Mouse (Mus musculus) forebrain, embryonic 12.5 days (tissue): ENCODE measurements at regions not wholly inside any gene's neighbourhood (a gene's known extent, or its start where the extent isn't known, plus 50 kb on each side); places are given as distances from the start of the nearest gene placed in this dataset.
A peak's percentile ranks its signal among the peaks of the same experiment; 100 is the strongest.

ENCODE experiments used
- ATAC-seq: fragments of 200-750 bp; cut with Nextera tagmentation; 2 replicates; pipeline ENCODE4 v1.8.0; 2017; ENCODE audit warnings: moderate TSS enrichment; ENCODE audit not compliant: low FRiP score
- H3K27ac ChIP-seq: fragments of 300-500 bp; sonication (generic); 2 replicates; pipeline ENCODE4 v1.5.1; 2016; ENCODE audit warnings: mild to moderate bottlenecking
- H3K27me3 ChIP-seq: fragments of 300-500 bp; sonication (generic); 2 replicates; pipeline ENCODE4 v1.6.1; 2016; ENCODE audit warnings: mild to moderate bottlenecking
- H3K36me3 ChIP-seq: fragments of 300-500 bp; sonication (generic); replicated peaks from 2 replicates; pipeline ENCODE4 v1.6.1; 2016; ENCODE audit warnings: mild to moderate bottlenecking
- H3K4me1 ChIP-seq: fragments of 300-500 bp; sonication (generic); 2 replicates; pipeline ENCODE4 v1.6.1; 2016
- H3K4me2 ChIP-seq: fragments of 300-500 bp; sonication (generic); 2 replicates; pipeline ENCODE4 v1.6.1; 2016; ENCODE audit warnings: mild to moderate bottlenecking, moderate library complexity
- H3K4me3 ChIP-seq: fragments of 300-500 bp; sonication (generic); replicated peaks from 2 replicates; pipeline ENCODE4 v1.5.1; 2016; ENCODE audit warnings: mild to moderate bottlenecking
- H3K9ac ChIP-seq: fragments of 300-500 bp; sonication (generic); 2 replicates; pipeline ENCODE4 v1.6.1; 2016; ENCODE audit warnings: mild to moderate bottlenecking
- H3K9me3 ChIP-seq: fragments of 300-500 bp; sonication (generic); 2 replicates; pipeline ENCODE4 v1.6.1; 2016
- WGBS: fragments of 180-500 bp; shearing (Covaris S2); methylation state at CpG from one replicate; pipeline ENCODE4 v1.1.7; 2016; 5-methylcytosine and 5-hydroxymethylcytosine counted together

GRCm38 (mm10) chr16:5306588-5307248 is 50.9 kb upstream of the Eef2kmt start:
- Histone ChIP-seq H3K4me1 (peaks cover 6% of the 10 kb centered on the region), H3K9ac (peak overlapping the region; percentile 69), H3K4me3 (peak overlapping the region; percentile 48), H3K36me3 (no peaks in the 10 kb centered on the region), H3K4me2 (peak overlapping the region; percentile 93), H3K9me3 (no peaks in the 10 kb centered on the region), H3K27ac (no peak overlapping the region), H3K27me3 (peaks cover 17% of the 10 kb centered on the region)
- peak; percentile 83 for ATAC-seq
- WGBS = under 1% methylated on average over 36 of the region's 36 CpGs
